Mouse (Mus musculus) large intestine, adult 2 months (tissue): ENCODE measurements around the gene Pspc1. TPM values are rescaled to one million over a fixed set of nuclear protein-coding genes. Genes with fewer than 3 reads are reported as not detected.

Experiments
- DNase-seq: peaks from one replicate; pipeline ENCODE4 v3.0.0-alpha.2; 2012; ENCODE audit warnings: low read depth, low spot score
- WGBS: fragments of 180-500 bp; shearing (Covaris S2); methylation state at CpG from one replicate; pipeline ENCODE4 v1.1.7; 2018; 5-methylcytosine and 5-hydroxymethylcytosine counted together
- polyA plus RNA-seq: library from polyadenylated mRNA; depleted of rRNA; stranded (reverse); fragments of >200 nt; gene quantifications from 2 replicates; pipeline ENCODE4 v1.2.3, GENCODE M21; 2012; rRNA removed

Pspc1 gene
- polyA plus RNA-seq, 1 experiment = 3.8 TPM

- WGBS = 86% methylated on average over 4 of the region's 4 CpGs
- no peak for DNase-seq
These were observed 72.4 kb downstream of the Pspc1 start for GRCm38 (mm10) chr14:56705687-56706086.

DNA sequence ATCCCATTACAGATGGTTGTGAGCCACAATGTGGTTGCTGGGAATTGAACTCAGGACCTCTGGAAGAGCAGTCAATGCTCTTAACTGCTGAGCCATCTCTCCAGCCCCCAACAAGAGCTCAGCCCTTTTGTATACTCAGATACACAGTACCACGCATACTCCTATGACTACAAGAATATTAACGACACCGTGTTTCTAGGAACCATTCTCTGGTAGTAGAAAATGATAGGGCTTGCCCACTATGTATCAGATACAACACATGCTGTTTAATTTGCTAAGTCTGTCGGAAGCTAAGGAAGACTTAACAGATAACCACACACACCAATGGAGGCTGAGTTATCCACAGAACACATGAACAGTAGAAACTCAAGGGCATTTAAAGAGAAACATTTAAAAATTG, 75.5 kb downstream of the Pspc1 start:
- DNase-seq = no peak
- WGBS = 93% methylated on average over 4 of the region's 4 CpGs

DNA sequence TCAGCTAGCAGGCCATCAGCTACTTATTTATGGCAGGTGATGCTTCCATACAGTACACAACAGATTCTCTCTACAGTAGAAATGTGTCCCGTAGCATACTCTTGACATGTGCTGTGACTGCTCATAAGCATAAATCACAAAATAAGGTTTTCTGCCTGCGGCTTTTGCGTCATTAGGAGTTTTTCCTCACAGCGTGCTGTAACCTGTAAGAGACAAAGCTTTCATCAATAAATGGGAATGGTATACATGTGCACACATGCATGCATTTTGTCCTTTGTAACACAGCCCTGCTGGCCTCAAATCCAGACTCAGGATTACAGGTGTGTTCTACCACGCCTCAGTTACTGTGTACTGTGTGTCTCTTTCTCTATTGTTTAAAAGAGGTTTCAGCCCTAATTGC, 80.3 kb downstream of the Pspc1 start:
- DNase-seq = no peak
- WGBS = 93% methylated on average over 5 of the region's 5 CpGs

- DNase-seq = no peak
- WGBS = 81% methylated on average over 3 of the region's 3 CpGs
These were observed 82.6 kb downstream of the Pspc1 start for GRCm38 (mm10) chr14:56695495-56695894.

- no peak for DNase-seq
- 93% methylated on average over 1 of the region's 1 CpGs for WGBS
These were observed 88.3 kb downstream of the Pspc1 start for GRCm38 (mm10) chr14:56689766-56690165.

DNA sequence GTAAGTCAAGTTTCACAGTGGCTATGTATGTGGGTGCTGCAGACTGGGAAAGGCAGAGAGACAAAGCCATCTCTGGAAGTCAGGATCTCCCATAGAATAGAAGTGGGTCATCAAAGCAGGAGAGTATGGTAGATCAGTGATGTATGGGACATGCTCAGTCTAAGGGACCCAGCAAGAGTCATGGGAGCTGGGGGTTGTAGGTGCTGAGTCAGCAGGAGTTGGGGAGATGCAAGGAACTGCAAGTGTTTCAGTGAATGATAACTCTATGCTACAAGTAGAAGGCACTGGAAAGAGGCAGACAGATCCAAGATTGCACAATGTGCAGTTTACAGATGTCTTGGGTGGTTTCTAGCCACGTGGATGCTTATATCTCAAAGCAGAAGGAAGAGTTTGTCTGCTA, 89.0 kb downstream of the Pspc1 start:
- 74% methylated on average over 1 of the region's 1 CpGs for WGBS
- no peak for DNase-seq

GRCm38 (mm10) chr14:56685426-56685825, 92.7 kb downstream of the Pspc1 start:
- 47% methylated on average over 1 of the region's 1 CpGs for WGBS
- DNase-seq = no peak

Other genes starting within 250 kb of the Pspc1 start
- gene Cenpj, start 202.9 kb downstream of the Pspc1 start, polyA plus RNA-seq = 0.99 and 1.1 TPM in 2 replicates
- 9.5 and 13.3 TPM in 2 replicates for gene Parp4, start 202.7 kb downstream of the Pspc1 start, polyA plus RNA-seq
- 3.1 and 4.7 TPM in 2 replicates for gene Mphosph8, start 110.1 kb downstream of the Pspc1 start, polyA plus RNA-seq
- 3.2 and 5.7 TPM in 2 replicates for gene Zmym5, start 33.4 kb upstream of the Pspc1 start, polyA plus RNA-seq
- 3.8 and 8.4 TPM in 2 replicates for gene Zmym2, start 108.3 kb upstream of the Pspc1 start, polyA plus RNA-seq